Mouse (Mus musculus) cerebellum, adult 2 months (tissue): ENCODE data around the gene Dok4.

ENCODE experiments used
- CTCF ChIP-seq: fragments of 200-500 bp; IDR thresholded peaks from 2 replicates; pipeline ENCODE4 v1.5.1; 2011; ENCODE audit warnings: low read depth, mild to moderate bottlenecking, control low read depth, low read length, moderate library complexity, borderline replicate concordance; ENCODE audit not compliant: insufficient read depth
- POLR2A ChIP-seq: fragments of 200-500 bp; IDR thresholded peaks from 2 replicates; pipeline ENCODE4 v1.6.1; 2011; ENCODE audit warnings: low read length, control low read depth, borderline replicate concordance; ENCODE audit not compliant: insufficient read depth

GRCm38 (mm10) chr8:94922176-94922575 lies 46.0 kb upstream of the Dok4 start:
- TF ChIP-seq CTCF (no peak), POLR2A (no peak)
